Mouse (Mus musculus) forebrain, embryonic 10.5 days (tissue): ENCODE data around the gene Mob3b. TPM values are rescaled to one million over a fixed set of nuclear protein-coding genes. Genes with fewer than 3 reads are reported as not detected.

Experiments
- DNase-seq: peaks from one replicate; pipeline ENCODE4 v3.0.0-alpha.2; 2017; ENCODE audit warnings: low spot score; ENCODE audit errors: extremely low spot score
- H3K27ac ChIP-seq: fragments of 300-500 bp; sonication (generic); 2 replicates; pipeline ENCODE4 v1.5.1; 2016; ENCODE audit warnings: mild to moderate bottlenecking
- H3K27me3 ChIP-seq: fragments of 300-500 bp; sonication (generic); 2 replicates; pipeline ENCODE4 v1.6.1; 2016; ENCODE audit warnings: mild to moderate bottlenecking; ENCODE audit not compliant: poor library complexity, severe bottlenecking
- H3K36me3 ChIP-seq: fragments of 300-500 bp; sonication (generic); replicated peaks from 2 replicates; pipeline ENCODE4 v1.6.1; 2016; ENCODE audit warnings: mild to moderate bottlenecking, moderate library complexity
- H3K4me1 ChIP-seq: fragments of 300-500 bp; sonication (generic); 2 replicates; pipeline ENCODE4 v1.6.1; 2016
- H3K4me3 ChIP-seq: fragments of 300-500 bp; sonication (generic); 2 replicates; pipeline ENCODE4 v1.5.1; 2016; ENCODE audit warnings: mild to moderate bottlenecking, moderate library complexity
- H3K9me3 ChIP-seq: fragments of 300-500 bp; sonication (generic); 2 replicates; pipeline ENCODE4 v1.6.1; 2016; ENCODE audit warnings: mild to moderate bottlenecking, moderate library complexity
- WGBS: fragments of 180-500 bp; shearing (Covaris S2); methylation state at CpG from one replicate; pipeline ENCODE4 v1.1.7; 2016; 5-methylcytosine and 5-hydroxymethylcytosine counted together
- polyA plus RNA-seq: library from polyadenylated mRNA; unstranded; fragments of >200 nt; fragmentation: Nextera tagmentation; extraction: Ambion mirVana; gene quantifications from 2 replicates; pipeline ENCODE4 v1.2.1, GENCODE M21; 2016

Gene Mob3b
- polyA plus RNA-seq, 1 experiment from 2014 or later = 24.1 TPM

GRCm38 (mm10) chr4:35040896-35041295 is 116.4 kb downstream of the Mob3b start:
- H3K27ac ChIP-seq = no peak overlapping the region
- H3K9me3 ChIP-seq = no peaks in the 10 kb centered on the region
- H3K36me3 ChIP-seq = peaks cover 6% of the 10 kb centered on the region; the same call in 1 of the 2 replicates
- H3K4me3 ChIP-seq = no peak overlapping the region
- no peaks in the 10 kb centered on the region for H3K27me3 ChIP-seq
- H3K4me1 ChIP-seq = no peaks in the 10 kb centered on the region
- 94% methylated on average over 5 of the region's 5 CpGs for WGBS
- DNase-seq = no peak

- DNase-seq = no peak
- WGBS = 92% methylated on average over 1 of the region's 1 CpGs
- Histone ChIP-seq H3K27me3 (no peaks in the 10 kb centered on the region), H3K4me3 (no peak overlapping the region), H3K4me1 (no peaks in the 10 kb centered on the region), H3K9me3 (no peaks in the 10 kb centered on the region), H3K27ac (no peak overlapping the region), H3K36me3 (peaks cover 6% of the 10 kb centered on the region; the same call in 1 of the 2 replicates)
Measured at GRCm38 (mm10) chr4:35040306-35040705, 117.0 kb downstream of the Mob3b start.

- DNase-seq = no peak
- peaks cover 4% of the 10 kb centered on the region for H3K4me1 ChIP-seq
- H3K36me3 ChIP-seq = peaks cover 6% of the 10 kb centered on the region; the same call in 1 of the 2 replicates
- H3K27ac ChIP-seq = no peak overlapping the region
- no peaks in the 10 kb centered on the region for H3K27me3 ChIP-seq
- H3K9me3 ChIP-seq = no peaks in the 10 kb centered on the region
- no peak overlapping the region for H3K4me3 ChIP-seq
- WGBS = 89% methylated on average over 2 of the region's 2 CpGs
Measured at GRCm38 (mm10) chr4:35037824-35038223, 119.5 kb downstream of the Mob3b start.

DNA sequence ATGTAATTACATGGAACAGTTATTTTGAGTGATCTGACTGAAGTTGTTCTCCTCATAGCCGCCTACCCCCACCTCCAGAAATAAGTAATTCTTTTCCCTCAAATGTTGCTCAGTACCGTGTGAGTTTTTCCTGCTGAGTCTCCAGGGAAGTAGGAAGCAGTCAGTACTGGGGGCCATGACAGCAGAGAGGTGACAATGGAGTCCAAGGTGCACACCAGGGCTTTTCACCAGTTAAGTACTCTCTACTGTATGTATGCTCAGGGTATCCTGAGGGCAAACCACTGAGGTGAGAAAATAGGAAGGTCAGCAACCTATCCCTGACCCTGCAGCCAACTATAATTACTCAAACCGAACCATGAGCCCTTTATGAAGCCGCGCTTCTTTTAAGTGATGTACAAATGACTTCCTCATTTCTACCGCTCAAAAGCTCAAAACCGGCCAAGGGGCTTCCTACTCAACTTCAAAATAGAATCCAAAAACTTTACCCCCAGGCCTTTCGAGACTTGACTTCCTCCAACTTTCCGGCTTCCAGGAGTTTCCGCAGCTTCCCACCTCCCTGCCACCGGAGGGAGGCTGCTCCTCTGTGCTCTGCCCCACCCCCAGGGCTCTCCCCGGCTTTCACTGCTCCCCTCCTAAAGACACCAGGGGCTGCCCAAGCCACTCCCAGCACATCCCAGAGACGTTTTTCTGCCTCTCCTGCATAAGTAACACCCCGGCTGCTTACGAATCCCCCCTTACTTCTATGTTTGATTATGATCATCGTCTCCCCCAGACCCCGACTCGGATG is 122.6 kb downstream of the Mob3b start:
- H3K4me1 ChIP-seq = peaks cover 4% of the 10 kb centered on the region
- H3K36me3 ChIP-seq = peaks cover 6% of the 10 kb centered on the region; the same call in 1 of the 2 replicates
- WGBS = 59% methylated on average over 18 of the region's 18 CpGs
- DNase-seq = no peak
- no peak overlapping the region for H3K4me3 ChIP-seq
- no peaks in the 10 kb centered on the region for H3K9me3 ChIP-seq
- no peaks in the 10 kb centered on the region for H3K27me3 ChIP-seq
- no peak overlapping the region for H3K27ac ChIP-seq

DNA sequence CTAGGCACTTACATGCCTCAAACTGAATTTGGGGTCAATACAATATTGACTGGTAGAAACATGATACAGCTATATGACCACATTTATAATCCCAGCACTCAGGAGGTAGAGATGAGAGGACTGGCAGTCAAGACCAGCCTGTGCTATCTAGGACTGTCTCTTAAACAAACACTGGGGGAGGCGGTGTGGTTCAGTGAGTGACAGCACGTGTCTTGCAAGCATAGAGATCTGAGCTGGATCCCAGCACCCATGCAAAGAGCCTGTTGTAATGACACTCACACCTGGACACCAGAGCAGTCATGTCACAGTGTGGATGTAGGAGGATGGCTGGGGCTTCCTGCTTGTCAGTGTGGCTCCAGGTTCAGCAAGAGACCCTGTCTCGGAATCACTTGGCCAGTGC is 124.5 kb downstream of the Mob3b start:
- no peak for DNase-seq

DNA sequence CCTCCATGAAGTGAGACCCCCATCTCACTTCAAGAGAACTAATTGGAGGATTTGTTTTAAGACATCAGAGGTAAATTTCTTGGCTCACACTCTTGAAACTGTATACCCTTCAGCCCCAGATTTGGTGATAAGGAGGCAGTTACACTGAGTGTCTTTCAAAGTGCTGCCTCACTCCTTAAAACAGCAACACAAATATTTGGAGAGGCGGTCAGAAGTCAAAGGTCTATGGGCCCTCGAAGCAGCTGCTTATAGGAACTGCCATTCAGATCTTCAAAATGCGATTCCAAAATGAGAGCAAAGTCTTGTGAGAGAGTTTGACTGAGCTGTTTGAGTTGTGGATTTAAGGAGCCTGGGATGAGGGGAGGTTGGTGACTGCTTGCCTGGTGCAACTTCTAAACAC is 125.7 kb downstream of the Mob3b start:
- DNase-seq = no peak
- 71% methylated on average over 3 of the region's 3 CpGs for WGBS
- peaks cover 6% of the 10 kb centered on the region for H3K4me1 ChIP-seq
- H3K4me3 ChIP-seq = no peak overlapping the region
- H3K27me3 ChIP-seq = no peaks in the 10 kb centered on the region
- H3K36me3 ChIP-seq = no peaks in the 10 kb centered on the region
- H3K27ac ChIP-seq = no peak overlapping the region
- peaks cover 5% of the 10 kb centered on the region; the same call in 1 of the 2 replicates for H3K9me3 ChIP-seq

More for the DNA sequence above, 124.5 kb downstream of the Mob3b start:
- 94% methylated on average over 3 of the region's 3 CpGs for WGBS
- Histone ChIP-seq H3K27ac (no peak overlapping the region), H3K27me3 (no peaks in the 10 kb centered on the region), H3K9me3 (peaks cover 5% of the 10 kb centered on the region; the same call in 1 of the 2 replicates), H3K36me3 (no peaks in the 10 kb centered on the region), H3K4me1 (peaks cover 4% of the 10 kb centered on the region), H3K4me3 (no peak overlapping the region)

GRCm38 (mm10) chr4:35031141-35031540 is 126.1 kb downstream of the Mob3b start:
- Histone ChIP-seq H3K9me3 (peaks cover 5% of the 10 kb centered on the region; the same call in 1 of the 2 replicates), H3K27ac (no peak overlapping the region), H3K4me1 (peaks cover 6% of the 10 kb centered on the region), H3K36me3 (no peaks in the 10 kb centered on the region), H3K4me3 (no peak overlapping the region), H3K27me3 (no peaks in the 10 kb centered on the region)
- no peak for DNase-seq
- WGBS = 85% methylated on average over 5 of the region's 5 CpGs

GRCm38 (mm10) chr4:35018416-35018815 is 138.9 kb downstream of the Mob3b start:
- 82% methylated on average over 1 of the region's 1 CpGs for WGBS

GRCm38 (mm10) chr4:35012401-35013307 is 144.6 kb downstream of the Mob3b start:
- Histone ChIP-seq H3K4me1 (peaks cover 20% of the 10 kb centered on the region), H3K36me3 (peaks cover 3% of the 10 kb centered on the region), H3K9me3 (no peaks in the 10 kb centered on the region), H3K4me3 (no peak overlapping the region), H3K27me3 (peaks cover 7% of the 10 kb centered on the region; the same call in 1 of the 2 replicates), H3K27ac (no peak overlapping the region)
- 37% methylated on average over 10 of the region's 10 CpGs for WGBS
- no peak for DNase-seq

More at GRCm38 (mm10) chr4:35018416-35018815, 138.9 kb downstream of the Mob3b start:
- Histone ChIP-seq H3K27ac (no peak overlapping the region), H3K9me3 (no peaks in the 10 kb centered on the region), H3K4me1 (peaks cover 20% of the 10 kb centered on the region), H3K27me3 (peaks cover 7% of the 10 kb centered on the region; the same call in 1 of the 2 replicates), H3K4me3 (no peak overlapping the region), H3K36me3 (peaks cover 3% of the 10 kb centered on the region)
- DNase-seq = no peak

- H3K9me3 ChIP-seq = no peaks in the 10 kb centered on the region
- WGBS = 74% methylated on average over 11 of the region's 11 CpGs
- no peak for DNase-seq
- H3K27ac ChIP-seq = no peak overlapping the region
- peaks cover 17% of the 10 kb centered on the region for H3K4me1 ChIP-seq
- no peaks in the 10 kb centered on the region for H3K27me3 ChIP-seq
- H3K36me3 ChIP-seq = no peaks in the 10 kb centered on the region
- H3K4me3 ChIP-seq = no peak overlapping the region
Measured at GRCm38 (mm10) chr4:35006541-35007260, 150.6 kb downstream of the Mob3b start.

- Histone ChIP-seq H3K27me3 (no peaks in the 10 kb centered on the region), H3K36me3 (no peaks in the 10 kb centered on the region), H3K4me3 (no peak overlapping the region), H3K4me1 (peaks cover 17% of the 10 kb centered on the region), H3K27ac (0 out of 2 replicates have a peak overlapping the region, but pooled peaks have one; percentile 26), H3K9me3 (no peaks in the 10 kb centered on the region)
- DNase-seq = no peak
- WGBS = 67% methylated on average over 6 of the region's 6 CpGs
Measured at GRCm38 (mm10) chr4:35006056-35006455, 151.2 kb downstream of the Mob3b start.

DNA sequence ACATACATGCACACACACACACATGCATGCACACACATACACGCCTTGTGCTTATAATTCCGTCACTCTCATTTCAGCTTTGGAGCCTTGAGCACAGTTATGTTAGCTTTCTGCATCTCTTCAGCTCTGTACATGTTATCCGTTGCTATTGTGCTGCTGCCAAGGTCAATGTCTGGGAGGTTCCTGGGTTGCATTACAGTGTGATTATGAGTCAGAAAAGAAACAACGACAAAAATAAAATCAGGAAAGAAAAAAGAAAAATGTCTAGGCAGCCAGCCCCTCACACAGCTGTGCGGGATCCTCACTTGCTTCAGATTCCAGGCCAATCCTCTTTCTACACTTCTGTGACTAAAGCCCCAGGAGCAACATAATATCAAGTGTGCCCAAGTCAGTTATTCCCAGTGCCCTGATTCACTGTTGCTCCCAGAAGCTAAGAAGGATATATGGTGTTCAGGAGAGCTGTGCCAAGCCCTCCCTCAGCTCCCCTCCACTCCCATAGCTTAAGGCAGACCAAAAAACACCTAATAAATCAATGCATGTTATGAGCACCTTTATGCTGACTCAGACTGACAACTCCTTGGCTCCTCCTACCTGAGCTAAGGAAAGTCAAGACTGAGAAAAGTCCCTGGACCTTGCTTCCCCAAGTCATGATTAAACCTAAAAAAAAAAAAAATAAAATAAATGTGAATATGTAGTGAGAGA is 152.1 kb downstream of the Mob3b start:
- 89% methylated on average over 5 of the region's 5 CpGs for WGBS
- Histone ChIP-seq H3K27ac (no peak overlapping the region), H3K27me3 (no peaks in the 10 kb centered on the region), H3K9me3 (no peaks in the 10 kb centered on the region), H3K4me1 (peaks cover 17% of the 10 kb centered on the region), H3K36me3 (no peaks in the 10 kb centered on the region), H3K4me3 (no peak overlapping the region)
- DNase-seq = no peak
